Mouse (Mus musculus): Measurements from ENCODE around the gene Pax6.

GRCm38 (mm10) chr2:105669881-105670730, 1.4 kb downstream of the Pax6 start:
- TF ChIP-seq GATA1 (IDR thresholded peaks at IDR 0.05; ENCODE audit: borderline replicate concordance, low read length) (no peak), CTCF (IDR thresholded peaks at IDR 0.05; ENCODE audit: low read depth, low read length) (no peak)

Measured in G1E (cell line).